Mouse (Mus musculus): ENCODE measurements around the gene Xrcc2. TPM values are rescaled to one million over a fixed set of nuclear protein-coding genes. Genes with fewer than 3 reads are reported as not detected.

The Xrcc2 gene
- total RNA-seq, 4 experiments from 2014 or later: 4.6 to 7.7 (median 5.9) TPM

DNA sequence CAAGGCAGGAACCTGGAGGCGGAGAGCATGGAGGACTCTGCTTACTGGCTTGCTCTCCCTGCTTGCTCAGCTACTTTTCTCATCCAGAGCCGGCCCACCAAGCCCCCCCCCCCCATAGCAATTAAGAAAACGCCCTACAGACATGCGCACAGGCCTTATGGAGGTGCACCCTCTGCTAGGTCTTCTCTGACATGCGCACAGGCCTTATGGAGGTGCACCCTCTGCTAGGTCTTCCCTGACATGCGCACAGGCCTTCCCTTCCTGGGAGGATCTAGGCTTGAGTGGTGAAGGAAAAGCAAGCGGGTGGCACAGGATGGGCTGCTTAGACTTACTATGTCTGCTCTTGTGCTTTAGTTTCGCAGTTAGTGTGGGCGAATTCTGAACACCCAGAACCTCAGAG, 37.3 kb downstream of the Xrcc2 start:
- DNase-seq: no peak

- no peak for DNase-seq
These were observed 38.9 kb downstream of the Xrcc2 start for GRCm38 (mm10) chr5:25666684-25667083.

DNA sequence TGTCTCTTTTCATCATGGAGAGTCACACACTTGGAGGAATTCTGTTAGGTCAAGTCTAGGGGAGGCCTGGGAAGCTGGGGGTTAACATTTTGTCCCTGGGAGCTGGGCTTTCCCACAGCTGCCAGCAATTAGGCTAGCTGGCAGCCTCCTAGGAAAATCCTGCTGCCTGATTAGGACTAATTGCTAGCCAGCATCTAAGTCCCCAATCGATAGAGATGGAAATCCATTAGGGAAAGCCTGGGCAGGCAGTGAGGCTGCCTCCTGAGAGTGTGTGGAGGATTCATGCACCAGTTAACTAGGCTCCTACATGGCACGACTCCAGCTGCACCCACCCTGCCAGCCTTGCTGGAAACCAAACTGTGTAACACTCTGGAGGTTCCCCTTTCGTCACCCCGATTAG, 39.5 kb downstream of the Xrcc2 start:
- no peak for DNase-seq

GRCm38 (mm10) chr5:25665516-25665915, 40.1 kb downstream of the Xrcc2 start:
- no peak for DNase-seq

- no peak for DNase-seq
These were observed 42.5 kb downstream of the Xrcc2 start for GRCm38 (mm10) chr5:25663165-25663564.

- DNase-seq: no peak
These were observed 51.0 kb downstream of the Xrcc2 start for GRCm38 (mm10) chr5:25654578-25654987.

DNA sequence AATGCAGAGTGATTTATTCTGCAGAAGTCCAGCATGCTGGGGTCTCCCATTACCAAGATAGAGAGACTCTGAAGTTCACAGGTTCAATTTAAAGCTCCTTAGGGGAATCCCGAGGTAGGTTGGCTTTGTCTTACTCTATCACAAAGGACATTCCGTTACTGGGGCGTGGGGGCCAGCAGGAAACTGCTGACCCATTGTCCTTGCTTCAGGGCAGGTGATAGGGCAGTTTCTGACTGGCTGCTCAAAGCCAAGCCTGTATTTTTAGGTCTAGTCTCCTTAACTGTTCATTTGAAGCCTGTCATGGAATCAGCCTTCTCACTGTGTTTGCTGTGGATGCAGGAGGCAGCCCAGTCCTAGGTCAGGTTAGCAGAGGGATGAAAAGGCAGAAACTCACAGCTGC, 52.2 kb downstream of the Xrcc2 start:
- no peak for DNase-seq

- DNase-seq: no peak
These were observed 53.2 kb downstream of the Xrcc2 start for GRCm38 (mm10) chr5:25652435-25652834.

DNA sequence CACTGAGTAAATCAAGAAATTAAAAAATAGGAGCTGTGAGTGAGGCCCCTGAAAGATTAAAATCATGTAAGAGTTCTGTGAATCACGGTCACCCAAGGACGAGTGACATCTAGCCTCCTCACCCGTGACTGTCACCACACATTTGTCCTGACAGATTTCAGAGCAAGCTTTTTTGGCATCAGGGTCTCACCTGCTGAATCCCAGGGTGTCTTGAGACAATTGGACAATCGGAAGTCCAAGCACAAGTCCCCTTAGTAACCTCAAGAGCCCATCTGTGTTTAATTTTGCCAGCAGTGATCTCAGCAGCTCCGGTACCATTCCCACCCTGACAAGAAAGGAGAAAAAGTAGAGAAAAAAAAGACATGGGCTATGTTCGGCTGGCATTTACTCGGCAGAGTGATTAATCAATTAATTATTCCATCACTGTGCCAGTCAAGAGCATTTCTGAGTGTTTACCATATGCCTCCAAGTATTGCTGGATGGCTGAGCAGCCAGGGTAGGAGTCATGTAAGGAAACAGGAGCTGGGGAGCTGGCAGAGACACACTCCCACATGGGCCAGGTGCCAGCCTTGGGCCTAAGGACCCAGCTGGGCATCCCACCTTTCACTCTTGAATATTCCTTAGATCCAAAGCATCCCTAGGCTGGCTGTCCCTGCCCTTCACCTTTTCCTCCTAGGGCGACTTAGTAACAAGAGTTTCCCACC, 59.8 kb downstream of the Xrcc2 start:
- DNase-seq: no peak

DNA sequence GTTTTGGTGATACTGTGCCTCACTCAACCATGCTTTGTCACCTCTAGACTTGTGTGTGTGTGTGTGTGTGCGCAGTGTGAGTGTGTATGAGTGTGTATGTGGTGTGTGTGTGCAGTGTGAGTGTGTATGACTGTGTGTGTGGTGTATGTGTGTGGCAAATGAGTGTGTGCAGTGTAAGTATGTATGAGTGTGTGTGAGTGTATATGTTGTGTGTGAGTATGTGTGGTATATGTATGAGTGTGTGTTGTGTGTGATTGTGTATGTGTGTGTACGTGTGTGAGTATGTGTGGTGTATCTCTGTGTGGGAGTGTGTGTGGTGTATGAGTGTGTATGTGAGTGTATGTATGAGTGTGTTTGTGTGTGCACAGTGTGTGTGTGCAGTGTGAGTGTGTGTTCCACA, 61.1 kb downstream of the Xrcc2 start:
- DNase-seq: no peak

GRCm38 (mm10) chr5:25642741-25643140, 62.9 kb downstream of the Xrcc2 start:
- DNase-seq: no peak

Other genes starting within 250 kb of the Xrcc2 start
- gene Kmt2c, start 207.0 kb downstream of the Xrcc2 start, total RNA-seq (2022): 10 to 100 TPM; 48.3 to 91.2 (median 68.8) TPM
- under 1 TPM in 2 of 4 experiments, not detected in 2; 0.13 to 0.14 TPM for gene Cct8l1, start 189.8 kb downstream of the Xrcc2 start, total RNA-seq (2022)
- gene Actr3b, start 54.2 kb upstream of the Xrcc2 start, total RNA-seq (2022): 10 to 100 TPM; 11.1 to 13.8 (median 12.3) TPM
- not detected for gene Gm21663, start 236.6 kb upstream of the Xrcc2 start, total RNA-seq (2022)
- gene Gm21671, start 248.6 kb upstream of the Xrcc2 start, total RNA-seq (2022): under 1 TPM in 2 of 4 experiments, not detected in 2; 0.15 to 0.17 TPM